7 mouse cellular contexts compared by ENCODE assay signal in the genomic region with DNA sequence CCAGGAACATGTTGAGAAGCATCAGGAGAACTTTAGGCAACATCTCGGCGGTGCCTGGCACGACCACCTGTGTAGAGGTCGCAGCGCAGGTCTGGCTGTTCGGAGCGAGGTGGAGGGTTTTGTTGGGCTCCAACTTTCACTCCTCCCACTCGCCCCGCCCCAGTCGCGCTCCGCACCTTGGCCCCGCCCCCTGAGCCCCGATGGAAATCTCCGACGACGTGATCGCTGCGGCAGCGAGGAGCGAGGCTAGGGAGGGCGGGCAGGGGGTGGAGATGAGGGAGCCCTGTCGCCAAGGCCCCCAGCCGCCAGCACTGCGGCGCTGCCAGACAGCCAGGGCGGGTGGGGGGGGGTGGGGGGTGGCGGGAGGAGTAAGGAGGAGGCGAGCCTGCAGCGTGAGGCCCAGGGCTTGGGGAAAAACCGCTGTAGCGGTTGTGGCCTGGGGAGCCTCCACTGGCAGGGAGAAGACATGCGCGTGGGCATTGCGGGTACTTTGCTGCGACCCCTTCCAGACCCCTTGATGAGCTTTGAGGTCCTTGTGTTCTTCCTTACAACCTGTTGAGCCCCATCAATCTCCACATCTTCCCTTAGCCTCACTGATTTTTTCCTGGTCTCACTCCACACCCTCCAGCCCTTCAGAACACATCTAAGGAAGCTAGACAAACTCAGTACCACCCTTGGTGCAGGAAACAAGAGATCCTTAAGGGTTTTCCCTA. TPM values are rescaled to one million over a fixed set of nuclear protein-coding genes. Genes with fewer than 3 reads are reported as not detected.
DNase-seq lines count a peak whose midpoint lies in the region; ATAC-seq and TF ChIP-seq lines count a peak whose summit lies in the region.

A gene (minus strand): TSS at position 145 of the 713 bp plus-strand sequence.

- no peaks in the 10 kb centered on the region for H3K27me3 ChIP-seq in intestine, postnatal 0 days (replicated peaks; ENCODE audit: control insufficient read depth, insufficient read depth, low read length)

- peak within 1 kb of the TSS; percentile 36 for H3K4me3 ChIP-seq in intestine, postnatal 0 days (ENCODE audit: low read depth, low read length)
- H3K4me3 ChIP-seq in lung, adult 2 months (replicated peaks; ENCODE audit: extremely low read depth, low read depth, low read length), result peak within 1 kb of the TSS; percentile 80

- DNase-seq in WW6 (ENCODE audit: low read depth, low spot score), result peak; percentile 7
- peak; percentile 94 for DNase-seq in heart, adult 11 months
- peak; percentile 41 for DNase-seq in lung, adult 2 months
- DNase-seq in retina, embryonic 14.5 days (ENCODE audit: low spot score), result peak; percentile 70
- no peak for DNase-seq in layer of hippocampus, adult 11-12 months (ENCODE audit: low spot score)

- no peak for TF ChIP-seq CTCF in intestine, postnatal 0 days (IDR thresholded peaks at IDR 0.05; ENCODE audit: low read depth)
- TF ChIP-seq CTCF in lung, adult 2 months (IDR thresholded peaks at IDR 0.05; ENCODE audit: insufficient read depth, low read length), result no peak

- no peaks in the 10 kb centered on the region for H3K36me3 ChIP-seq in intestine, postnatal 0 days (ENCODE audit: control insufficient read depth, insufficient read depth)

- WGBS in intestine, postnatal 0 days, result 24% methylated on average over 24 of the region's 36 CpGs
- WGBS in lung, adult 2 months, result 22% methylated on average over 30 of the region's 36 CpGs

- H3K9me3 ChIP-seq in intestine, postnatal 0 days (ENCODE audit: control insufficient read depth), result no peaks in the 10 kb centered on the region

- H3K27ac ChIP-seq in intestine, postnatal 0 days (ENCODE audit: low read depth, low read length), result no peak within 1 kb of the TSS

- H3K4me1 ChIP-seq in intestine, postnatal 0 days (replicated peaks; ENCODE audit: control insufficient read depth, insufficient read depth, low read length), result no peaks in the 10 kb centered on the region
- H3K4me1 ChIP-seq in lung, adult 2 months (ENCODE audit: control insufficient read depth, insufficient read depth, low read length), result no peaks in the 10 kb centered on the region

- peak; percentile 78 for ATAC-seq in common myeloid progenitor, adult 5-6 weeks (replicated peaks; ENCODE audit: low read depth, poor library complexity, severe bottlenecking)
- peak; percentile 59 for ATAC-seq in intestine, postnatal 0 days

- no peak within 1 kb of the TSS for H3K9ac ChIP-seq in intestine, postnatal 0 days (ENCODE audit: low read depth, low read length)

- H3K4me2 ChIP-seq in intestine, postnatal 0 days (replicated peaks; ENCODE audit: low read depth), result peak within 1 kb of the TSS; percentile 76

- TF ChIP-seq POLR2A in lung, adult 2 months (IDR thresholded peaks at IDR 0.05; ENCODE audit: borderline replicate concordance, extremely low read depth, low read depth, low read length), result peak; percentile 62; the same call in 1 of the 2 replicates

RNA-seq across cellular contexts. Expression of the gene that starts here (rescaled TPM):
- 0.18 and 0.19 TPM in 2 replicates for total RNA-seq in common myeloid progenitor, adult 5-6 weeks (2017)
- 0.25 and 0.38 TPM in 2 replicates for polyA plus RNA-seq in intestine, postnatal 0 days (2015; fragmentation: Nextera tagmentation; extraction: Ambion mirVana)
- polyA plus RNA-seq in lung, adult 2 months (2012; rRNA removed), result 4.3 and 4.6 TPM in 2 replicates

Comparison
In these comparisons a context has a peak if more than half of its experiments do, and no peak if none do; other contexts are left out.
1. Peak in ATAC-seq in common myeloid progenitor, adult 5-6 weeks; RNA of the gene not detected or under 1 TPM.
2. Peak in ATAC-seq, H3K4me3 ChIP-seq and H3K4me2 ChIP-seq in intestine, postnatal 0 days; RNA of the gene not detected or under 1 TPM.